Mouse (Mus musculus): Measurements from ENCODE around the gene Ddc. TPM values are rescaled to one million over a fixed set of nuclear protein-coding genes. Genes with fewer than 3 reads are reported as not detected.

Gene Ddc
- 1 to 10 TPM in 1 of 2 experiments, under 1 TPM in 1; 0.77 to 2.7 TPM for total RNA-seq (2023)

DNA sequence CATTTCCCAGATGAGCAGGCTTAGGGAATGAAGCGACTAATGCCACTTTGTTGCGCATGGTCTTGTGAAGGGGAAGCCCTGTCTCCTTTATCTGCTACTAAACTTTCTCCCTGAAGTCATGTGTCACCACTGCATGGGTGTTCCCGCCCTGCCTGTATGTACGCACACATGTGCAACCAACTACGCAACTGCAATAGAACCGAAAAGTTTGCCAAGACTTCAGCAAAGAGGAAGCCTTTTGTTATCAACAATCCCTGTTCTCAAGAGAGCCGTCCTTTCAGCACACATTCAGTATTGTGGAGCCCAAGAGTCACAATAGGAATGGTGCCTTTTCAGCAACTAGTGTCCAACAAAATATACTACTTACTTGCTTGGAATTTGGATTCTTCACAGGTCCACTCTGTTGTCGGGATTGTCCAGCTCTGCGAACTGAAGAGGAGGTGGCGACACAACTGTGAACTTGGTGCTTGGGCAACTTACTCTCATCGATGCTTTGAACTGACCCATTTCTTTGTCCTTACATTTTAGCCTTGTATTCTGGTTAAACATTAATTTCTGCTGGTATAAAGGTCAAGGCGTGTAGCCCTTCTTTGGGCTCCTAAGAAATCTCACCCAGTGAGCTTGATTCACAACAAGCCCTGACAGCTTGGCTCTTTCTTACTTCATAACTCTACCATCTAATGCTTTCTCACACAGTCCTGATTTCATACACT lies at the start of gene Ddc:
Gene Ddc (minus strand): TSS at position 500 of the 713 bp plus-strand sequence.

DNA sequence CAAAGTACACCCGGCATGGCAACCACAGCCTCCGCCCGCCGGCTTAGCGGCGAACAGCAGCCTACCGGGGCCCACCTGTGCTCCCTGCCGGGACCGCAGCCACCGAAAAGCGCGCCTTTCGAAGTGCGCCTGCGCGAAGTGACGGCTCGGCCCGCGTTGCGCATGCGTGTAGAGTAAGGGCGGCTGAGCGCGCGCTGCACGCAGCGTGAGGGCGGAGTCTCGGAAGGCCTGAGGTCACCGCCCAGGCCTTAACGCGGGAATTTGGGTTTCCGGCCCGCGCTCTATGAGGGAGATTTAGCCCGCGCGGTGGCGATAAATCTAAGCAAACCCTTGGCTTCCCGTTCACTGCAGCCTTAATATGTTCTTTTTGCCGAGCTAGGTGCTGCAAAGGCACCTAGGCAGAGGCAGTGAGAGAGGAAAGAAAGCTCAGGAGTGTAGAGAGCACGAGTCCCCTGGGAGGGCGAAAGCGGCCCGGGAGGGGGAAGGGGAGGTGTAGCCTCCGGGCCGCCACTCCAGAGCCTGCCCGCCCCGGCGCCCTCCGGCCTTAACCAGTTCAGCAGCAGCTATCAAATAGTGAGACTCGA lies 89.0 kb downstream of the Ddc start, which contains the start of gene Fignl1:
Gene Fignl1 (minus strand): TSS at position 143 of the 584 bp plus-strand sequence.

Other genes starting within 250 kb of the Ddc start
- gene Ikzf1, start 213.1 kb downstream of the Ddc start, total RNA-seq (2023): 100 to 1,000 TPM; 549 to 611 TPM
- gene Fignl1, start 89.2 kb downstream of the Ddc start, total RNA-seq (2023): 1 to 10 TPM; 1.8 to 3.2 TPM
- 1 to 10 TPM; 1.0 to 2.2 TPM for gene Grb10, start 140.5 kb upstream of the Ddc start, total RNA-seq (2023)

All from T-cell, adult 66 days (primary cell).